Mouse (Mus musculus): ENCODE results near the gene Armh3.
"Not testable (repeated sequence)": the region's sequence is repeated elsewhere in the genome, so short reads cannot be mapped to it uniquely, and the experiment has no call there.

DNA sequence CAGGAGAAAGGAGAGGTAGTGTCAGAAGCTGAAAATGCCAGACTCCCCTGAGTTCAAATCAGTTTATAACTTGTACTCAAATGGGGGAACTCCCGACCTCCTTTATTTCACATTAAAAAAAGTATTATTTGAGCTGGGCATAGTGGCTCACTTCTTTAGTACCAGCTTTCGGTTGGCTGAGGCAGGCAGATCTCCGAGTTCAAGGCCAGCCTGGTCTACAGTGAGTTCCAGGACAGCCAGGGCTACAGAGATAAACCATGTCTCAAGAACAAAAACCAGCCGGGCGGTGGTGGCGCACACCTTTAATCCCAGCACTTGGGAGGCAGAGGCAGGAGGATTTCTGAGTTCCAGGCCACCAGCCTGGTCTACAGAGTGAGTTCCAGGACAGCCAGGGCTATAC lies 192.5 kb downstream of the Armh3 start:
- TF ChIP-seq KAT2A (IDR thresholded peaks at IDR 0.05; ENCODE audit: insufficient replicate concordance, low read length); POLR2A (IDR thresholded peaks at IDR 0.05; ENCODE audit: low read depth, low read length); TBP (conservative IDR thresholded peaks at IDR 0.05; ENCODE audit: low read depth, low read length); CTCF (conservative IDR thresholded peaks at IDR 0.05 in 1 of 2, IDR thresholded peaks at IDR 0.05 in 1 of 2; ENCODE audit: low read depth in 2 of 2, low read length in 2 of 2): not testable (repeated sequence)

Data from CH12.LX (cell line).